Mouse (Mus musculus): Measurements from ENCODE around the gene Pcsk2. TPM values are rescaled to one million over a fixed set of nuclear protein-coding genes. Genes with fewer than 3 reads are reported as not detected.

Pcsk2 gene
- polyA plus RNA-seq, 1 experiment from 2014 or later: 0.04 TPM

DNA sequence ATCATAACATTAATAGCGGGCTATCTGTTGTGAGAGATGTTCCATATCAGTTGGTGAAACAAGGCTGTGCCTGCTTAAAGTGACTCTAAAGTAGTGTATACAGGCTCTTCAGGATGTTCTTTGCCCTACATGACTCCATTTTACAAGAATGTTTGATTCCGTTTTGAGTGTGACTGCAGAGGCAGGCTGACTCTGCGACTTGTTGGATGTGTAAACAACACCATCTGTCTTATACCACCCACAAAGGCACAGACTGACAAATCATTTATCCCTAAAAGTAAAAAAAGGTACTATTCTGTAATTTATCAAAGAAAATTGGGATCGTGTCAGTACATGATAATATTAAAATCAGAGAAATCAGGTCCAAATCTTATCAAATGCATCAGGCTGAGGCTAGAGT, 108.7 kb downstream of the Pcsk2 start:
- Histone ChIP-seq H3K4me3 (no peak overlapping the region), H3K27me3 (no peaks in the 10 kb centered on the region), H3K27ac (no peak overlapping the region), H3K4me2 (no peak overlapping the region), H3K9me3 (replicated peaks) (no peaks in the 10 kb centered on the region), H3K36me3 (no peaks in the 10 kb centered on the region), H3K9ac (no peak overlapping the region), H3K4me1 (replicated peaks) (no peaks in the 10 kb centered on the region)
- ATAC-seq (replicated peaks; ENCODE audit: insufficient number of reproducible peaks, insufficient read depth, low FRiP score, low read depth): no peak
- WGBS: 70% methylated on average over 4 of the region's 4 CpGs

DNA sequence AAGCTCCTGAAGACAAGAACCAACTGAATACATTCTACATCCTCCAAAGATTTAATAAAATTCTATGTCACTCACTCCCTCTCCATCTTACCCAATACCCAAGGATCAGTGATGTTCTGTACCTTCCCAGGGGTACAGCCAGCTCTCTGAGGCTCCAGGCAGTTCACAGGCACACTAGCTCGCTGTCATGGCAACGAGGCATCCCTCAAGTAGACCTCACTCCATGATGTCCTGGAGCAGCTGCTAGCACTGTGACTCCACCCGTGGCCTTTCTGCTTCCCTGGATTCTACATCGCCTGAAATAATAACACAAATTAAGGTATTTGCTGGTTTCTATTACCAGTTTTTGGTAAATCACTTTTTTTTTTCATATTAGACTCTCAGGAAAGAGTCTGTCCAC, 111.0 kb downstream of the Pcsk2 start:
- H3K27me3 ChIP-seq: no peaks in the 10 kb centered on the region
- no peak overlapping the region for H3K27ac ChIP-seq
- no peak for ATAC-seq (replicated peaks; ENCODE audit: insufficient number of reproducible peaks, insufficient read depth, low FRiP score, low read depth)
- H3K36me3 ChIP-seq: no peaks in the 10 kb centered on the region
- WGBS: 64% methylated on average over 4 of the region's 4 CpGs
- no peak overlapping the region for H3K4me2 ChIP-seq
- no peaks in the 10 kb centered on the region for H3K9me3 ChIP-seq (replicated peaks)
- H3K9ac ChIP-seq: no peak overlapping the region
- H3K4me1 ChIP-seq (replicated peaks): no peaks in the 10 kb centered on the region
- no peak overlapping the region for H3K4me3 ChIP-seq

- ATAC-seq (replicated peaks; ENCODE audit: insufficient number of reproducible peaks, insufficient read depth, low FRiP score, low read depth): no peak
- H3K9me3 ChIP-seq (replicated peaks): no peaks in the 10 kb centered on the region
- no peaks in the 10 kb centered on the region for H3K4me1 ChIP-seq (replicated peaks)
- no peaks in the 10 kb centered on the region for H3K36me3 ChIP-seq
- no peak overlapping the region for H3K9ac ChIP-seq
- no peak overlapping the region for H3K4me2 ChIP-seq
- no peaks in the 10 kb centered on the region for H3K27me3 ChIP-seq
- no peak overlapping the region for H3K27ac ChIP-seq
- 68% methylated on average over 5 of the region's 5 CpGs for WGBS
- H3K4me3 ChIP-seq: no peak overlapping the region
These were observed 120.8 kb downstream of the Pcsk2 start for GRCm38 (mm10) chr2:143666785-143667184.

DNA sequence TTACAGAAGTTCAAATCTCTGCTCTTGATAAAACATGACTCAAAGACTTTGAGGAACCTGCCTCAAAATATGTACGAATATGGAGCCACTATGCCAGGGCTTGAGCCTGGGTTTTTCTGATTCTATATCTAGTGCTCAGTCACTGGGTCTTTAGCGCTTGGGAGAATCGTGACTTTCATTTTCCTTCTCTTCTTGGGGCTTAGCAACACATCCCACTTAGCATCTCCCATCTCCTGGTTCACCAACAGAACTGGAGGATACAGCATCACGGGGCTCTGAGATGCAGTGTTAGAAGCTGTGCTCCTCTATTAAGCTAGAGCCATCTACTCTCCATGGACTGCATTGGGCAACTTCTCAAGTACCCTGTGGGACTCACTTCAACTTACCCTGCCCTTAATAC, 131.9 kb downstream of the Pcsk2 start:
- no peak overlapping the region for H3K4me3 ChIP-seq
- no peak overlapping the region for H3K4me2 ChIP-seq
- no peak overlapping the region for H3K27ac ChIP-seq
- H3K9ac ChIP-seq: no peak overlapping the region
- H3K36me3 ChIP-seq: no peaks in the 10 kb centered on the region
- H3K9me3 ChIP-seq (replicated peaks): no peaks in the 10 kb centered on the region
- no peaks in the 10 kb centered on the region for H3K27me3 ChIP-seq
- WGBS: 81% methylated on average over 4 of the region's 4 CpGs
- no peak for ATAC-seq (replicated peaks; ENCODE audit: insufficient number of reproducible peaks, insufficient read depth, low FRiP score, low read depth)
- no peaks in the 10 kb centered on the region for H3K4me1 ChIP-seq (replicated peaks)

DNA sequence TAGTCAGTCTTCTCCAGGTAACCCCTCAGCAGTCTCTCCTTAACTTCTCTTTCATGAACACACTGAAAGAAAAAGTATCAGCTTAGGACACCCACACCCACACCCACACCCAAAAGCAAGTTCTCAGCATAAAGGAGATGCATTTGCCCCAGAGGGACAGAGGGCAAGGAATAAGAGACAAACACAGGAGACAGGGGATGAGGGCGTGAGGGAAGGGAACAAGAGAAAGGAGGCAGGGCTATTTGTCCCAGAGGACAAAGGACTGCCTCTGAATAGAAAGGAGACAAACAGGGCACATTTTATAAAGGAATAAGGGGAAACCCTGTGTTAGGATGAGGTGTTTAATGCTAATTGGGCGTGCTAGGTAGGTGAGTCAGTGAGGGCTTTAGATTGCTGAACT, 133.6 kb downstream of the Pcsk2 start:
- Histone ChIP-seq H3K27me3 (no peaks in the 10 kb centered on the region), H3K4me1 (replicated peaks) (no peaks in the 10 kb centered on the region), H3K9me3 (replicated peaks) (no peaks in the 10 kb centered on the region), H3K36me3 (no peaks in the 10 kb centered on the region), H3K9ac (no peak overlapping the region), H3K4me2 (no peak overlapping the region), H3K27ac (no peak overlapping the region), H3K4me3 (no peak overlapping the region)
- ATAC-seq (replicated peaks; ENCODE audit: insufficient number of reproducible peaks, insufficient read depth, low FRiP score, low read depth): no peak
- WGBS: 59% methylated on average over 2 of the region's 2 CpGs

- no peak overlapping the region for H3K4me3 ChIP-seq
- ATAC-seq (replicated peaks; ENCODE audit: insufficient number of reproducible peaks, insufficient read depth, low FRiP score, low read depth): no peak
- H3K27ac ChIP-seq: no peak overlapping the region
- 60% methylated on average over 8 of the region's 8 CpGs for WGBS
- H3K4me1 ChIP-seq (replicated peaks): no peaks in the 10 kb centered on the region
- H3K9me3 ChIP-seq (replicated peaks): no peaks in the 10 kb centered on the region
- no peak overlapping the region for H3K4me2 ChIP-seq
- no peaks in the 10 kb centered on the region for H3K27me3 ChIP-seq
- H3K36me3 ChIP-seq: no peaks in the 10 kb centered on the region
- H3K9ac ChIP-seq: no peak overlapping the region
These were observed 136.1 kb downstream of the Pcsk2 start for GRCm38 (mm10) chr2:143681873-143682555.

DNA sequence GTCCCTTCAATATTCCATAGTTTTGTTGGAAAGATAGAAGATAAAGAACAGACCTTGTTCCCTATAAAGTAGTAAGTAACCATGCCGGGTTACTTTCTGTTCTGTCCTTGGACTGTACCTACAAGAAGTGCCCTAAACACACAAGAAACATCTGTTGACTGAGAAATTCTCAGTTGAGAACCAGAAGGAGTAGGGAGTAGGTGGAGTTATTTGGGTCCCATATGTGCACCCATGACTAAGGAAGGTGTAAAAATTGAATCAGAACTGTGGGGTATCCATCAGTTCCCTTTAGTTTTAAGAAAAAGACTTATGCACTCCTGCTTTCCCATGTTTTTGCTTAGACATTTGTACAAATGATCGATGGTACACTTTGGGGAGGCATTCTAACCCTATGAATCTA, 137.6 kb downstream of the Pcsk2 start:
- no peak for ATAC-seq (replicated peaks; ENCODE audit: insufficient number of reproducible peaks, insufficient read depth, low FRiP score, low read depth)
- no peak overlapping the region for H3K4me3 ChIP-seq
- no peaks in the 10 kb centered on the region for H3K4me1 ChIP-seq (replicated peaks)
- no peak overlapping the region for H3K9ac ChIP-seq
- 82% methylated on average over 2 of the region's 2 CpGs for WGBS
- H3K27me3 ChIP-seq: no peaks in the 10 kb centered on the region
- no peaks in the 10 kb centered on the region for H3K36me3 ChIP-seq
- no peak overlapping the region for H3K4me2 ChIP-seq
- no peak overlapping the region for H3K27ac ChIP-seq
- no peaks in the 10 kb centered on the region for H3K9me3 ChIP-seq (replicated peaks)

- Histone ChIP-seq H3K9me3 (replicated peaks) (no peaks in the 10 kb centered on the region), H3K27ac (no peak overlapping the region), H3K27me3 (no peaks in the 10 kb centered on the region), H3K9ac (no peak overlapping the region), H3K36me3 (no peaks in the 10 kb centered on the region), H3K4me2 (no peak overlapping the region), H3K4me1 (replicated peaks) (peaks cover 1% of the 10 kb centered on the region; the same call in 1 of the 2 replicates), H3K4me3 (no peak overlapping the region)
- 52% methylated on average over 3 of the region's 3 CpGs for WGBS
- no peak for ATAC-seq (replicated peaks; ENCODE audit: insufficient number of reproducible peaks, insufficient read depth, low FRiP score, low read depth)
These were observed 145.3 kb downstream of the Pcsk2 start for GRCm38 (mm10) chr2:143691244-143691643.

DNA sequence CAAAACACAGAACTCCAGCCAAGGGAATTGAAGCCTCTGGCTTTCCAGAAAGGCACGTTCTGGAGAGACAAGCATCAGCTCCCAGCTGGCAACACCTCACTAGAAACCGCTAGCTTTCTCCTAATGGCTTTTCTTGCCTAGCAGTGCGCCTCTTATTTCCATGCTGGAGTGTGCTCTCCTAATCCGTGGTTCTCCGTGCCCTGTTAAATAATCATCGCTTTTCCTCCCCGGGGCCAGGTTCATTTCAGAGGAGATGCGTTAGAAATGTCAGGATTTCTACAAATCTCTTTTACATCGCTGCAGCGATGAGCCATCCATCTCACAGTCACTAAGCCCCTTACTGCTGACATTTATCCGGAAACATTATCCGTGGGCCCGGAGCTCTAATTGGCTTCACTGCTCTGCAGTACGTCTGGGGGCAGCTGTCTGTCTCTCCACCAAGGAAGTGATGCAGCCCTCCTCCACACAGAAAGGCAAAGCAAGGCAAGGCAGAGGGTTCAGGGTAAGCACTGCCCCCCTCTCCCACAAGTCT, 150.1 kb downstream of the Pcsk2 start:
- H3K4me2 ChIP-seq: peak overlapping the region; percentile 32
- no peak overlapping the region for H3K27ac ChIP-seq
- no peaks in the 10 kb centered on the region for H3K36me3 ChIP-seq
- no peaks in the 10 kb centered on the region for H3K9me3 ChIP-seq (replicated peaks)
- no peak overlapping the region for H3K9ac ChIP-seq
- H3K4me3 ChIP-seq: no peak overlapping the region
- no peak for ATAC-seq (replicated peaks; ENCODE audit: insufficient number of reproducible peaks, insufficient read depth, low FRiP score, low read depth)
- no peaks in the 10 kb centered on the region for H3K27me3 ChIP-seq
- 37% methylated on average over 14 of the region's 14 CpGs for WGBS
- peaks cover 3% of the 10 kb centered on the region; the same call in 1 of the 2 replicates for H3K4me1 ChIP-seq (replicated peaks)

DNA sequence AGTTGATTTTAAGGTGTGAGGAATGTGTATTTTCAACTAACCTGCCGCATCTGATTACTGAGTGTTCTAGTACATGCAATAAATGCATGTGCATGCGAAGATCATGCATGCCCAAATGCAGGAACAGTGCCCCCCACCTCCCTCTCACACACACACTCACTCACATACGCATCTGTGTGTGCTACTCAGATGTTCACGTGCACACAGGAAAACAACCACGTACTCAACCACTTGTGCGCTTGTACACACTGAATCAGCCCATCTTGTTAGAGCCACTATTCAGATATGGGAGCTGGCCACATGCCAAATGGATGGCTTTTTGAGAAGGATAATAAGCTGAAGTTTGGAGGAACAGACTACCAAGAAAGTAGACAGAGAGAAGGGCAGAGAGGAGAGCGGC, 150.7 kb downstream of the Pcsk2 start:
- H3K4me2 ChIP-seq: peak overlapping the region; percentile 32
- ATAC-seq (replicated peaks; ENCODE audit: insufficient number of reproducible peaks, insufficient read depth, low FRiP score, low read depth): no peak
- no peak overlapping the region for H3K4me3 ChIP-seq
- H3K9ac ChIP-seq: no peak overlapping the region
- H3K27ac ChIP-seq: no peak overlapping the region
- no peaks in the 10 kb centered on the region for H3K27me3 ChIP-seq
- WGBS: 62% methylated on average over 7 of the region's 7 CpGs
- peaks cover 3% of the 10 kb centered on the region; the same call in 1 of the 2 replicates for H3K4me1 ChIP-seq (replicated peaks)
- H3K9me3 ChIP-seq (replicated peaks): no peaks in the 10 kb centered on the region
- no peaks in the 10 kb centered on the region for H3K36me3 ChIP-seq

GRCm38 (mm10) chr2:143701141-143701540, 155.2 kb downstream of the Pcsk2 start:
- no peaks in the 10 kb centered on the region for H3K9me3 ChIP-seq (replicated peaks)
- no peak overlapping the region for H3K4me3 ChIP-seq
- H3K4me2 ChIP-seq: no peak overlapping the region
- H3K36me3 ChIP-seq: no peaks in the 10 kb centered on the region
- peaks cover 3% of the 10 kb centered on the region; the same call in 1 of the 2 replicates for H3K4me1 ChIP-seq (replicated peaks)
- no peak for ATAC-seq (replicated peaks; ENCODE audit: insufficient number of reproducible peaks, insufficient read depth, low FRiP score, low read depth)
- WGBS: 78% methylated on average over 5 of the region's 5 CpGs
- no peak overlapping the region for H3K9ac ChIP-seq
- no peak overlapping the region for H3K27ac ChIP-seq
- H3K27me3 ChIP-seq: no peaks in the 10 kb centered on the region

GRCm38 (mm10) chr2:143702931-143703344, 157.0 kb downstream of the Pcsk2 start:
- Histone ChIP-seq H3K4me1 (replicated peaks) (no peaks in the 10 kb centered on the region), H3K4me3 (no peak overlapping the region), H3K27me3 (no peaks in the 10 kb centered on the region), H3K4me2 (no peak overlapping the region), H3K27ac (no peak overlapping the region), H3K9me3 (replicated peaks) (no peaks in the 10 kb centered on the region), H3K9ac (no peak overlapping the region), H3K36me3 (no peaks in the 10 kb centered on the region)
- 78% methylated on average over 3 of the region's 3 CpGs for WGBS
- ATAC-seq (replicated peaks; ENCODE audit: insufficient number of reproducible peaks, insufficient read depth, low FRiP score, low read depth): no peak
